Mouse (Mus musculus): ENCODE data around the gene Calb2.

DNA sequence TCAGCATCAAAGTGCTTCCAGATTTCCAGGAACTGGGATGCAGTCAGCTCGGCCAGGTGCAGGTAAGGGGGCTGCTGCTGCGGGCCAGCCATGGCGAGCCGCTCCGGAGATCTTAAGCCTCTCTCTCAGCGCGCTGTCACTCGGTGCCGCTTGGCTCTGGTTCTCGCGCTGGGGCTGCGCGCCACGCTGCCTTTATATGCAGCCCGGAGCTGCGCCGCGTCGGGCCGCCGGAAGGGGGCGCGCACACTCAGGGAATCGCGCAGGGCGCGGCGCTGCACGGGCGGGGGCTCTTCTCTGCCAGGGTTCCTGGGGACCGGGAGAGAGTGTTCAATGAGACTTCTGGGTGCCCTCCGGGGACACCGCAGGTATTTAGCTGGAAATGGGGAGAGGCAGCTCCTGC is at the start of gene Calb2:
- TF ChIP-seq CTCF (IDR thresholded peaks at IDR 0.05; ENCODE audit: control insufficient read depth, insufficient read depth, low read length) (peak; percentile 30; the same call in 1 of the 2 replicates), POLR2A (IDR thresholded peaks at IDR 0.05; ENCODE audit: borderline replicate concordance, control insufficient read depth, low read depth, low read length) (no peak)
